Mouse (Mus musculus) neutrophil, adult 65 days (primary cell): ENCODE data around the gene Fgf2. TPM values are rescaled to one million over a fixed set of nuclear protein-coding genes. Genes with fewer than 3 reads are reported as not detected.

Experiments used
- total RNA-seq: library from RNA; stranded (reverse); gene quantifications from 2 replicates; pipeline ENCODE4 v1.2.4, GENCODE M21; 2023

Gene Fgf2
- total RNA-seq, result not detected in 2 replicates

DNA sequence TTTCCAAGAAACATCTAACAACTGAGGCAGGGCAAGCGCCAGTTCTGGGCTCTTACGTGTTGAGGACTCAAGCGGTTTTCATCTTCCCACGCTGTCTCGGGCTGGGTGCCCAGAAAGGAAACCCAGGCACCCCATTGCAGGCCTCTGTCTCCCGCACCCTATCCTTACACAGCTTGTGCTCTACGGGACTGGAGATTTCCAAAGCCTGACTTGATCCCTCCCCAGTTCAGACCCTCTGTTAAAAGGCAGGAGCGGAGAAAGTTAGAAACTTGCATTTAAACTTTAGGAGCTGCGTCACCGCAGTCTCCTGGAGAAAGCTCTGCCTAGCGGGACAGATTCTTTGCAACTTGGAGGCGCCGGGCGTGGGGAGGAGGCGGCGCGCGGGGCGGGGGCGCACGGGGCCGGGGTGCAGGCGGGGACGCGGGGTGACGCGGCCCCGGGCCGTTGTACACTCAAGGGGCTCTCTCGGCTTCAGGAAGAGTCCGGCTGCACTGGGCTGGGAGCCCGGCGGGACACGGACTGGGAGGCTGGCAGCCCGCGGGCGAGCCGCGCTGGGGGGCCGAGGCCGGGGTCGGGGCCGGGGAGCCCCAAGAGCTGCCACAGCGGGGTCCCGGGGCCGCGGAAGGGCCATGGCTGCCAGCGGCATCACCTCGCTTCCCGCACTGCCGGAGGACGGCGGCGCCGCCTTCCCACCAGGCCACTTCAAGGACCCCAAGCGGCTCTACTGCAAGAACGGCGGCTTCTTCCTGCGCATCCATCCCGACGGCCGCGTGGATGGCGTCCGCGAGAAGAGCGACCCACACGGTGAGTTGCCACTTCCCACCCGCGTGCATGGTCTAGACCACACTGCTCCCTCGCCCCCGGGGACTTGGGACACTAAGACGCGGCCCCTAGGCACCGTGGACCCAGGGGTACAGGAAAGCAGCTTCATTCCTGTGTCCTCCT, at the start of gene Fgf2:
Fgf2 (plus strand) TSS at position 126 of the 945 bp plus-strand sequence.

GRCm38 (mm10) chr3:37312370-37312941, 35.7 kb upstream of the Fgf2 start, which contains the start of the genes Bbs12 and Cetn4:
Bbs12 (plus strand) TSS chr3:37312554.
Cetn4 (minus strand) TSS chr3:37312708.

GRCm38 (mm10) chr3:37419458-37419991, 71.4 kb downstream of the Fgf2 start, which contains the start of gene Spata5:
Spata5 (plus strand) TSS chr3:37419896.

DNA sequence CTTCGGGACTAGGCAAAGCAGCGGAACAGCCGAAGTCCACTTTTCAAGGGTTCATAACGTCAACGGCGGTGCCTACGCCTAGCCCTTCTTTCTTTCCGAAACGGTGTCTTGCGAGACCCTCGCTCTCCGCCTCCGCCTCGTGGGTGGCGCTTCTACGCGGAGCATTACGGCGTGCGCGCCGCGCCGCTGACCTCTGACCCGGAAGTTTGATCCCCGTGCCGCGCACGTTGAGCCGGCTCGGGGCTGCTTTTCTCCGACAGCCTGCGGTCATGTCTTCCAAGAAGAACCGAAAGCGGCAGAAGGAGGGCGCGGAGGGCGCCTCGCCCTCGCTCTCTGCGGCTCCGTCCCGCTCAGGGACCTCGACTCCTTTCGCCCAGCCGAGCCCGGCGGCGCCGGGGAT, 71.9 kb downstream of the Fgf2 start, which contains the start of gene Nudt6:
Nudt6 (minus strand) TSS at position 140 of the 400 bp plus-strand sequence.

Other genes starting within 250 kb of the Fgf2 start
- gene Il2, start 222.4 kb upstream of the Fgf2 start, total RNA-seq, result not detected in 2 replicates
- not detected in 2 replicates for gene Il21, start 115.7 kb upstream of the Fgf2 start, total RNA-seq
- 0.16 and 0.57 TPM in 2 replicates for gene Bbs12, start 35.8 kb upstream of the Fgf2 start, total RNA-seq
- 1.1 TPM in 1 of 2 replicates, not detected in the other for gene Cetn4, start 35.6 kb upstream of the Fgf2 start, total RNA-seq
- 18.9 and 31.6 TPM in 2 replicates for gene Spata5, start 71.5 kb downstream of the Fgf2 start, total RNA-seq
- 3.8 and 4.1 TPM in 2 replicates for gene Nudt6, start 71.9 kb downstream of the Fgf2 start, total RNA-seq